Mouse (Mus musculus) limb, embryonic 12.5 days (tissue): ENCODE measurements around the gene Pglyrp3. TPM values are rescaled to one million over a fixed set of nuclear protein-coding genes. Genes with fewer than 3 reads are reported as not detected.
A peak's percentile ranks its signal among the peaks of the same experiment; 100 is the strongest.
"Not testable (repeated sequence)": the region's sequence is repeated elsewhere in the genome, so short reads cannot be mapped to it uniquely, and the experiment has no call there.

Experiments used
- ATAC-seq: fragments of 200-750 bp; cut with Nextera tagmentation; 2 replicates; pipeline ENCODE4 v1.8.0; 2017; ENCODE audit warnings: low read depth, moderate TSS enrichment; ENCODE audit not compliant: insufficient number of reproducible peaks, insufficient read depth, low FRiP score, low TSS enrichment
- H3K27ac ChIP-seq: fragments of 300-500 bp; sonication (generic); 2 replicates; pipeline ENCODE4 v1.5.1; 2016; ENCODE audit warnings: mild to moderate bottlenecking, moderate library complexity
- H3K27me3 ChIP-seq: fragments of 300-500 bp; sonication (generic); 2 replicates; pipeline ENCODE4 v1.6.1; 2016; ENCODE audit warnings: mild to moderate bottlenecking, moderate library complexity
- H3K36me3 ChIP-seq: fragments of 300-500 bp; sonication (generic); 2 replicates; pipeline ENCODE4 v1.6.1; 2016; ENCODE audit warnings: mild to moderate bottlenecking, moderate library complexity
- H3K4me1 ChIP-seq: fragments of 300-500 bp; sonication (generic); replicated peaks from 2 replicates; pipeline ENCODE4 v1.6.1; 2016
- H3K4me2 ChIP-seq: fragments of 300-500 bp; sonication (generic); 2 replicates; pipeline ENCODE4 v1.6.1; 2016; ENCODE audit warnings: mild to moderate bottlenecking, moderate library complexity
- H3K4me3 ChIP-seq: fragments of 300-500 bp; sonication (generic); replicated peaks from 2 replicates; pipeline ENCODE4 v1.5.1; 2016; ENCODE audit warnings: mild to moderate bottlenecking
- H3K9ac ChIP-seq: fragments of 300-500 bp; sonication (generic); replicated peaks from 2 replicates; pipeline ENCODE4 v1.6.1; 2016; ENCODE audit warnings: mild to moderate bottlenecking, moderate library complexity
- H3K9me3 ChIP-seq: fragments of 300-500 bp; sonication (generic); 2 replicates; pipeline ENCODE4 v1.6.1; 2016; ENCODE audit warnings: mild to moderate bottlenecking, moderate library complexity
- whole genome bisulfite sequencing: fragments of 180-500 bp; shearing (Covaris S2); methylation state at CpG from one replicate; pipeline ENCODE4 v1.1.7; 2016; 5-methylcytosine and 5-hydroxymethylcytosine counted together
- microRNA-seq: library from miRNA; unstranded; fragments of <30 nt; microRNA quantifications from one replicate; pipeline ENCODE4, GENCODE M21; 2017
- polyA plus RNA-seq: library from polyadenylated mRNA; unstranded; fragments of >200 nt; fragmentation: Nextera tagmentation; extraction: Ambion mirVana; gene quantifications from 2 replicates; pipeline ENCODE4 v1.2.1, GENCODE M21; 2016

Pglyrp3 gene
- polyA plus RNA-seq, result 0.19 TPM in 1 of 2 replicates, not detected in the other

- Histone ChIP-seq H3K9me3 (no peaks in the 10 kb centered on the region), H3K27me3 (no peaks in the 10 kb centered on the region), H3K4me2 (no peak within 1 kb of the TSS), H3K36me3 (no peaks in the 10 kb centered on the region), H3K27ac (no peak within 1 kb of the TSS), H3K9ac (no peak within 1 kb of the TSS), H3K4me1 (no peaks in the 10 kb centered on the region), H3K4me3 (no peak within 1 kb of the TSS)
- ATAC-seq, result no peak
- WGBS, result 87% methylated on average over 1 of the region's 1 CpGs
These were observed at the start of gene Pglyrp3 for GRCm38 (mm10) chr3:92014283-92014682. Gene Pglyrp3, plus strand, starts transcription at chr3:92014583.

DNA sequence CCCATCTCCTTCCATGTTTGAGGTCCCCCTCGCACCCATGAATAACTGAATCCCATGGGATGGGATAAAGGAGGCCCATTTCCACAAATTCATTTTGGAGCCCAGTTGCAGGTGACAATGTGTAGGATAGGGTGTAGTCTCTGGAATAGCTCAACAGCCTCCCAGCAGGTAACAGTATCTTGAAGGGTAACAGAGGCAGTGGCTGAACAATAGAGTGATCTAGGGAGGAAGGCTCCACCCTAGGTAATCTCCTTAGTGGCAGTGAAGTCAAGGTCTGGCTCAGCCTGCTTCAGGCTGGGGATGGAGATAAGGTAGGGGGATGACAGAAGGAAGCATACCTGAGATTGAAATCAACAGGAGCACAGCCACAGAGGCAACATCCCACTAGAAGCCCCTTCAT, 3.4 kb upstream of the Pglyrp3 start:
- Histone ChIP-seq H3K36me3 (no peaks in the 10 kb centered on the region), H3K4me3 (no peak overlapping the region), H3K4me2 (no peak overlapping the region), H3K4me1 (no peaks in the 10 kb centered on the region), H3K9ac (no peak overlapping the region), H3K9me3 (no peaks in the 10 kb centered on the region), H3K27me3 (no peaks in the 10 kb centered on the region), H3K27ac (no peak overlapping the region)
- 86% methylated on average over 1 of the region's 1 CpGs for WGBS
- ATAC-seq, result no peak

- H3K4me3 ChIP-seq, H3K36me3 ChIP-seq, ATAC-seq, H3K4me1 ChIP-seq, H3K27ac ChIP-seq, H3K27me3 ChIP-seq, H3K9me3 ChIP-seq, H3K9ac ChIP-seq: not testable (repeated sequence)
- peak overlapping the region; percentile 32; the same call in 1 of the 2 replicates for H3K4me2 ChIP-seq
- 59% methylated on average over 24 of the region's 24 CpGs for WGBS
These were observed 10.2 kb downstream of the Pglyrp3 start for GRCm38 (mm10) chr3:92024541-92024940.

DNA sequence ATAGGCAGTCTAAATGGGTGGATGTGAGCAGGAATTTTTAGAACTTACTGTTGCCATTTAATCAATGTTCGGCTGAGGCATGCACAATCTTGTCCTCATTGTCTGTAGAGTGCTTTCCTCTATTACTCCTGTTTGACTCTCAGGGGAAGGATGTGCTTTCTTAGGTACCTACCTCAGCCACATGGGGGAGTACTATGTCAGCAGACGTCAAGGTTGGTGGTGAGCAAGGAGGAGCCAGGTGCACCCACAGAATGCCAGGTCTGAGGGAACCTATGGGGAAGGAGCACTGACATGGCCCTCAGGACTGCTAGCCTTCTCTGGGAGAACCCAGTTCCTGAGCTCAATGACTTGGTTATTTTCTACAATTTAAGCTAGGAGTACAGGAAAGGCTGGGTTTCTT, 18.8 kb downstream of the Pglyrp3 start:
- H3K4me3 ChIP-seq, result no peak overlapping the region
- 36% methylated on average over 2 of the region's 2 CpGs for WGBS
- H3K27ac ChIP-seq, result no peak overlapping the region
- ATAC-seq, result no peak
- H3K4me2 ChIP-seq, result no peak overlapping the region
- H3K9me3 ChIP-seq, result no peaks in the 10 kb centered on the region
- no peak overlapping the region for H3K9ac ChIP-seq
- no peaks in the 10 kb centered on the region for H3K4me1 ChIP-seq
- H3K27me3 ChIP-seq, result no peaks in the 10 kb centered on the region
- H3K36me3 ChIP-seq, result no peaks in the 10 kb centered on the region

- no peak overlapping the region for H3K27ac ChIP-seq
- ATAC-seq, result no peak
These were observed 19.5 kb downstream of the Pglyrp3 start for GRCm38 (mm10) chr3:92033892-92034291.

DNA sequence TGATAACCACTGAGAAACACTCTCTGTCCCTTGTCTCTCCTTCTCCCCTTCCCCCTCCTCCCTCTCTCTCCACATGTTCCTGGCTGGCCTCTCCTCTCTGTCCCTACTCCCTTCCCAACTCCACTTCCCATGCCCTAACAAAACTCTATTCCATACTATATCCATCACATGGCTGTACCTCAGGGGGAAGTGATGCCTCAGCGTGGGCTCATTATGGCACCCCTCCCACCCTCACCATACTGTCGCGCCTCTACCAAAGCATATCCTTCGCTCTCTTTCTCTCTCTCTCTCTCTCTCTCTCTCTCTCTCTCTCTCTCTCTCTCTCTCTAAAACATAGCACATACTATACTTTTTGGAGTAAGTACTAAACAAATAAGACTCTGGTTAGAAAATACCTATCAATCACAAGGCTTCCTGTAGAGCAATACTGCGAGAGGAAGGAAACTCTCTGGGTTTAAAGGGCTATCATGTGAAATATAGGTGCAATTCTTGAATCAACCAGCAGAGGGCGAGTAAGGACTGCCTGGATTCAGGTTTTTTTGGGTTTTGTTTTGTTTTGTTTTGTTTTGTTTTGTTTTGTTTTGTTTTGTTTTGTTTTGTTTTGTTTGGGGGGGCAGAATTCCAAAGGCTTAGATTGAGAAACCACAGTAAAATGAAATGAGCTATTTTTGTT, 36.1 kb downstream of the Pglyrp3 start:
- WGBS, result 59% methylated on average over 6 of the region's 6 CpGs
- ATAC-seq, result no peak
- Histone ChIP-seq H3K4me3 (no peak overlapping the region), H3K36me3 (no peaks in the 10 kb centered on the region), H3K4me1 (no peaks in the 10 kb centered on the region), H3K9me3 (no peaks in the 10 kb centered on the region), H3K9ac (no peak overlapping the region), H3K27me3 (no peaks in the 10 kb centered on the region), H3K4me2 (no peak overlapping the region), H3K27ac (no peak overlapping the region)

More at GRCm38 (mm10) chr3:92033892-92034291, 19.5 kb downstream of the Pglyrp3 start:
- H3K9me3 ChIP-seq, result no peaks in the 10 kb centered on the region
- no peaks in the 10 kb centered on the region for H3K4me1 ChIP-seq
- H3K27me3 ChIP-seq, result no peaks in the 10 kb centered on the region
- H3K9ac ChIP-seq, result no peak overlapping the region
- WGBS, result 62% methylated on average over 1 of the region's 1 CpGs
- H3K36me3 ChIP-seq, result no peaks in the 10 kb centered on the region
- H3K4me3 ChIP-seq, result no peak overlapping the region
- H3K4me2 ChIP-seq, result no peak overlapping the region

- H3K36me3 ChIP-seq, result no peaks in the 10 kb centered on the region
- peak; percentile 81 for ATAC-seq
- peak overlapping the region; percentile 72 for H3K4me3 ChIP-seq
- peak overlapping the region; percentile 84 for H3K27ac ChIP-seq
- H3K4me2 ChIP-seq, result peak overlapping the region; percentile 79
- WGBS, result under 1% methylated on average over 59 of the region's 82 CpGs
- H3K27me3 ChIP-seq, result peaks cover 32% of the 10 kb centered on the region
- no peaks in the 10 kb centered on the region for H3K9me3 ChIP-seq
- H3K4me1 ChIP-seq, result 0 out of 2 replicates have a peak, but pooled peaks cover 5% of the 10 kb centered on the region
- H3K9ac ChIP-seq, result peak overlapping the region; percentile 75
These were observed 66.3 kb downstream of the Pglyrp3 start for GRCm38 (mm10) chr3:92080462-92081284.

Small RNA genes lying within 50 kb of the gene (microRNA-seq; reads per million reads assigned to microRNA genes)
- gene Gm23697, result not detected
- not detected for gene Gm25145

Other genes starting within 250 kb of the Pglyrp3 start
- gene Lor, start 68.6 kb downstream of the Pglyrp3 start, polyA plus RNA-seq, result 3.7 and 4.7 TPM in 2 replicates
- not detected in 2 replicates for gene Prr9, start 109.4 kb downstream of the Pglyrp3 start, polyA plus RNA-seq
- not detected in 2 replicates for gene Lelp1, start 128.2 kb downstream of the Pglyrp3 start, polyA plus RNA-seq
- gene Sprr2a1, start 201.2 kb downstream of the Pglyrp3 start, polyA plus RNA-seq, result not detected in 2 replicates
- gene Sprr2a2, start 201.3 kb downstream of the Pglyrp3 start, polyA plus RNA-seq, result 0.90 and 1.0 TPM in 2 replicates